Mouse (Mus musculus): Measurements from ENCODE around the gene Sept12.

Gene Sept12

GRCm38 (mm10) chr16:4997553-4997952, at the start of gene Sept12:
TSS of gene Sept12 (minus strand) at chr16:4997852.
- no peak for DNase-seq

- no peak for DNase-seq
Measured at GRCm38 (mm10) chr16:5045322-5045721, 47.7 kb upstream of the Sept12 start.

- DNase-seq = peak; percentile 37
Measured at GRCm38 (mm10) chr16:5036649-5037234, 39.1 kb upstream of the Sept12 start.

- no peak for DNase-seq
Measured at GRCm38 (mm10) chr16:5035591-5035990, 37.9 kb upstream of the Sept12 start.

- peak; percentile 76 for DNase-seq
Measured at GRCm38 (mm10) chr16:5029847-5030246, 32.2 kb upstream of the Sept12 start.

GRCm38 (mm10) chr16:5024021-5024420, 26.4 kb upstream of the Sept12 start:
- no peak for DNase-seq

- peak; percentile 52 for DNase-seq
Measured at GRCm38 (mm10) chr16:5014578-5014977, 16.9 kb upstream of the Sept12 start.

- DNase-seq = peak; percentile 100
Measured at GRCm38 (mm10) chr16:5013054-5013838, 15.6 kb upstream of the Sept12 start, which contains the start of gene Rogdi. TSS of gene Rogdi (minus strand) at chr16:5013553.

- no peak for DNase-seq
Measured at GRCm38 (mm10) chr16:5012036-5013005, 14.7 kb upstream of the Sept12 start.

GRCm38 (mm10) chr16:5011285-5011684, 13.6 kb upstream of the Sept12 start:
- DNase-seq = no peak

GRCm38 (mm10) chr16:5010371-5010935, 12.8 kb upstream of the Sept12 start:
- DNase-seq = no peak

GRCm38 (mm10) chr16:5008076-5008475, 10.4 kb upstream of the Sept12 start:
- no peak for DNase-seq

GRCm38 (mm10) chr16:5007492-5007891, 9.8 kb upstream of the Sept12 start:
- no peak for DNase-seq

GRCm38 (mm10) chr16:5007067-5007466, 9.4 kb upstream of the Sept12 start, which contains the start of gene Smim22:
TSS of gene Smim22 (plus strand) at chr16:5007288.
- DNase-seq = peak; percentile 89

GRCm38 (mm10) chr16:5000611-5001010, 3.0 kb upstream of the Sept12 start:
- DNase-seq = peak; percentile 40

GRCm38 (mm10) chr16:4998984-4999383, 1.3 kb upstream of the Sept12 start:
- no peak for DNase-seq

- no peak for DNase-seq
Measured at GRCm38 (mm10) chr16:4993276-4993675, 4.4 kb downstream of the Sept12 start.

GRCm38 (mm10) chr16:4984717-4985116, 12.9 kb downstream of the Sept12 start:
- DNase-seq = no peak

- DNase-seq = peak; percentile 71
Measured at GRCm38 (mm10) chr16:4979755-4980380, 17.8 kb downstream of the Sept12 start.

GRCm38 (mm10) chr16:4978275-4979051, 19.2 kb downstream of the Sept12 start:
- DNase-seq = peak; percentile 70

- no peak for DNase-seq
Measured at GRCm38 (mm10) chr16:4976180-4976579, 21.5 kb downstream of the Sept12 start.
